Mouse (Mus musculus) midbrain, embryonic 14.5 days (tissue): Measurements from ENCODE around the gene Ston2. TPM values are rescaled to one million over a fixed set of nuclear protein-coding genes. Genes with fewer than 3 reads are reported as not detected.
A peak's percentile ranks its signal among the peaks of the same experiment; 100 is the strongest.

Source experiments
- ATAC-seq: fragments of 200-750 bp; cut with Nextera tagmentation; 2 replicates; pipeline ENCODE4 v1.8.0; 2017; ENCODE audit warnings: moderate number of reproducible peaks, moderate library complexity; ENCODE audit not compliant: low FRiP score, low TSS enrichment
- DNase-seq: peaks from one replicate; pipeline ENCODE4 v3.0.0-alpha.2; 2015
- H3K27ac ChIP-seq: fragments of 300-500 bp; sonication (generic); replicated peaks from 2 replicates; pipeline ENCODE4 v1.5.1; 2014; ENCODE audit warnings: mild to moderate bottlenecking, low read depth, low read length, moderate library complexity
- H3K27me3 ChIP-seq: fragments of 300-500 bp; sonication (generic); 2 replicates; pipeline ENCODE4 v1.6.1; 2014; ENCODE audit warnings: low read length, control low read depth, mixed read lengths; ENCODE audit not compliant: control insufficient read depth, insufficient read depth
- H3K36me3 ChIP-seq: fragments of 300-500 bp; sonication (generic); 2 replicates; pipeline ENCODE4 v1.6.1; 2014; ENCODE audit warnings: low read length, control low read depth; ENCODE audit not compliant: control insufficient read depth, insufficient read depth
- H3K4me1 ChIP-seq: fragments of 300-500 bp; sonication (generic); 2 replicates; pipeline ENCODE4 v1.6.1; 2014; ENCODE audit warnings: mild to moderate bottlenecking, antibody characterized with exemption, low read length, control low read depth; ENCODE audit not compliant: control insufficient read depth, insufficient read depth
- H3K4me2 ChIP-seq: fragments of 300-500 bp; sonication (generic); 2 replicates; pipeline ENCODE4 v1.6.1; 2014; ENCODE audit warnings: mild to moderate bottlenecking, low read length, moderate library complexity
- H3K4me3 ChIP-seq: fragments of 300-500 bp; sonication (generic); replicated peaks from 2 replicates; pipeline ENCODE4 v1.5.1; 2014; ENCODE audit warnings: low read depth, low read length
- H3K9ac ChIP-seq: fragments of 300-500 bp; sonication (generic); replicated peaks from 2 replicates; pipeline ENCODE4 v1.6.1; 2014; ENCODE audit warnings: mild to moderate bottlenecking, low read length, moderate library complexity
- H3K9me3 ChIP-seq: fragments of 300-500 bp; sonication (generic); 2 replicates; pipeline ENCODE4 v1.6.1; 2016; ENCODE audit warnings: low read length, control low read depth, mixed read lengths; ENCODE audit not compliant: control insufficient read depth
- WGBS: fragments of 180-500 bp; shearing (Covaris S2); extraction: QIAGEN DNeasy Blood & Tissue Kit; methylation state at CpG from one replicate; pipeline ENCODE4 v1.1.7; 2014; 5-methylcytosine and 5-hydroxymethylcytosine counted together
- polyA plus RNA-seq: library from polyadenylated mRNA; unstranded; fragments of >200 nt; fragmentation: Nextera tagmentation; extraction: Ambion mirVana; gene quantifications from 2 replicates; pipeline ENCODE4 v1.2.1, GENCODE M21; 2014

The Ston2 gene
- polyA plus RNA-seq, 1 experiment from 2014 or later: 5.0 TPM

- ATAC-seq (no peak), DNase-seq (peak; percentile 51)
- H3K4me1 ChIP-seq: peaks cover 6% of the 10 kb centered on the region
- H3K9me3 ChIP-seq: no peaks in the 10 kb centered on the region
- H3K9ac ChIP-seq: no peak overlapping the region
- H3K27ac ChIP-seq: no peak overlapping the region
- H3K4me2 ChIP-seq: no peak overlapping the region
- no peaks in the 10 kb centered on the region for H3K36me3 ChIP-seq
- no peaks in the 10 kb centered on the region for H3K27me3 ChIP-seq
- no peak overlapping the region for H3K4me3 ChIP-seq
- 85% methylated on average over 9 of the region's 9 CpGs for WGBS
Measured at GRCm38 (mm10) chr12:91675937-91676336, 112.2 kb downstream of the Ston2 start.

GRCm38 (mm10) chr12:91673141-91673540 is 115.0 kb downstream of the Ston2 start:
- ATAC-seq: no peak
- Histone ChIP-seq H3K36me3 (no peaks in the 10 kb centered on the region), H3K9me3 (no peaks in the 10 kb centered on the region), H3K9ac (no peak overlapping the region), H3K27ac (no peak overlapping the region), H3K4me3 (no peak overlapping the region), H3K4me1 (no peaks in the 10 kb centered on the region), H3K27me3 (no peaks in the 10 kb centered on the region), H3K4me2 (no peak overlapping the region)
- WGBS: 77% methylated on average over 6 of the region's 6 CpGs
- DNase-seq: no peak

DNA sequence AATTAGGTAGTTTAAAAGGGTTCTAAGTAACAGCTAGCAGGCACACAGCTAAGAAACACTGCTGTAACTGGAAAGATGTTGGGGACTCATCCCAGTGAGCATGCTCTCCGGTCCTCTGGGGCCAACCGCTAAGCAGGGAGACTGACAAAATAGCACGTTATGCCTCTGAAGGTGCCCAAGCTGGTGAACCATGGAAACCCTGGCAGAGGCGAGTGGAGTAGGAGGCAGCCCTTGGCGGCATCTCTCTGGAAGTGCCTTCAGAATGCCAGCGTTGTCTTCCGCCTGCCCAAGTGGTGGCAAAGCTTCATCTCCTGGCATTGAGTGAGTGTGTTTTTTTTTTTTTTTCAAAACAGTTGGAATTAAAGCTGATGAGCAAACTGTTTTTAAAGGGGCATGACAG is 115.7 kb downstream of the Ston2 start:
- no peak for ATAC-seq
- WGBS: 78% methylated on average over 7 of the region's 7 CpGs

DNA sequence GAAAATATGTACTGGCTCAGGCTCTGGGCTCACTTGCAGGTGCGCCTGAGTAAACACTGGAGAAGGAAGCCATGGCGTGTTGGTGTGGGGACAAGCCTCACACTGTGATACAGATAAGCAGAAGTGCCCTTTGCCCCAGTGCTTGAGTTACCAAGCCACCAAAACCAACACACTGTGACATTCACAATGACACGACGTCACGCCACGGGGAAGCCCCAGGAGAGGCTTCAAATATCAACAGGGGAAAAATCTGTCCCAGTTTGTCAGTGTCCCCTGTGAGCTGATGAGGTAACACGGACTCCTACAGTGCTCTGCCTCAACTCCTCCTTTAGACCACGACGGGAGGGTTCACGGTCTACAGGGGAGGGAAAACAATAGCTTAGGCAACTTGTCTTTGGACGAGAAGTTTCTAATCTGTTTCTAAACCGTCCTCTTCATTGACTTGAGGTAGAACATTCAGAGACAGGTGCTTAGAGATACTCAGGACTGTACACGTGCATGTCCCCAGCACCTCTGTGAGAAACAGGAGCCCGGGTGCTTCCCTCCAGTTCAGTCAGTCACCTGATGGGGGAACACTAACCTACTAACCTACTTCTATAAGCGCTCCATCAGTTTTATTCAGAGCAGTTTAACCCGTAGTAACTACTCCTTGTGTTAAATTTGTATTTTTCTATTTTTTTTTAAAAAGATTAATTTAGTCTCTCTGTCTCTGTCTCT is 119.5 kb downstream of the Ston2 start:
- no peaks in the 10 kb centered on the region for H3K27me3 ChIP-seq

More for the DNA sequence above, 115.7 kb downstream of the Ston2 start:
- Histone ChIP-seq H3K9ac (no peak overlapping the region), H3K4me3 (no peak overlapping the region), H3K27me3 (no peaks in the 10 kb centered on the region), H3K36me3 (no peaks in the 10 kb centered on the region), H3K4me2 (no peak overlapping the region), H3K27ac (no peak overlapping the region), H3K4me1 (no peaks in the 10 kb centered on the region), H3K9me3 (no peaks in the 10 kb centered on the region)
- DNase-seq: no peak

GRCm38 (mm10) chr12:91667741-91668140 is 120.4 kb downstream of the Ston2 start:
- ATAC-seq (no peak), DNase-seq (no peak)
- Histone ChIP-seq H3K9ac (no peak overlapping the region), H3K36me3 (no peaks in the 10 kb centered on the region), H3K4me1 (no peaks in the 10 kb centered on the region), H3K4me3 (no peak overlapping the region), H3K27ac (no peak overlapping the region), H3K4me2 (no peak overlapping the region), H3K27me3 (no peaks in the 10 kb centered on the region), H3K9me3 (no peaks in the 10 kb centered on the region)
- 81% methylated on average over 7 of the region's 7 CpGs for WGBS

More for the DNA sequence above, 119.5 kb downstream of the Ston2 start:
- Histone ChIP-seq H3K36me3 (no peaks in the 10 kb centered on the region), H3K27ac (no peak overlapping the region), H3K4me3 (no peak overlapping the region), H3K4me2 (no peak overlapping the region), H3K4me1 (no peaks in the 10 kb centered on the region), H3K9me3 (no peaks in the 10 kb centered on the region), H3K9ac (no peak overlapping the region)
- WGBS: 45% methylated on average over 16 of the region's 16 CpGs
- ATAC-seq: no peak
- no peak for DNase-seq

DNA sequence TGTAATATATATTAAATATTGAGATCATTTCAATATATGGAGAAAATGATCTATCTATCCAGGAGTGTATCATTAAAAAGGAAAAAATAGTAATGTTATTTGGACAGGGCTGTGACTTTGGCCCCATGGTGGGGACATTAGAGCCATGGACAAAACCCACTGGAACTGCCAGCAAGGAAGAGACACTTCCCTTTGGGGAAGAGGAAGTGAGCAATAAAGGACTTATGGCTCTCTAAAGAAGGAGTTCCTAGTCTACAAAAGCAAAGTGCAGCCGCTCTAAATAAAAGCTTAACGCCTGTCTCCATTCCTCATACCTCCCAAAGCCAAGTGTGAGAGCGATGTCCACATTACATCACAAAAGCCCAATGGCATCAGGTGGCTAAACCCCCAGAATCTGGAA is 121.6 kb downstream of the Ston2 start:
- H3K27me3 ChIP-seq: no peaks in the 10 kb centered on the region
- no peak overlapping the region for H3K4me2 ChIP-seq
- H3K27ac ChIP-seq: no peak overlapping the region
- DNase-seq (no peak), ATAC-seq (no peak)
- H3K4me1 ChIP-seq: no peaks in the 10 kb centered on the region
- H3K9me3 ChIP-seq: no peaks in the 10 kb centered on the region
- WGBS: 86% methylated on average over 3 of the region's 3 CpGs
- H3K4me3 ChIP-seq: no peak overlapping the region
- H3K36me3 ChIP-seq: no peaks in the 10 kb centered on the region
- no peak overlapping the region for H3K9ac ChIP-seq

DNA sequence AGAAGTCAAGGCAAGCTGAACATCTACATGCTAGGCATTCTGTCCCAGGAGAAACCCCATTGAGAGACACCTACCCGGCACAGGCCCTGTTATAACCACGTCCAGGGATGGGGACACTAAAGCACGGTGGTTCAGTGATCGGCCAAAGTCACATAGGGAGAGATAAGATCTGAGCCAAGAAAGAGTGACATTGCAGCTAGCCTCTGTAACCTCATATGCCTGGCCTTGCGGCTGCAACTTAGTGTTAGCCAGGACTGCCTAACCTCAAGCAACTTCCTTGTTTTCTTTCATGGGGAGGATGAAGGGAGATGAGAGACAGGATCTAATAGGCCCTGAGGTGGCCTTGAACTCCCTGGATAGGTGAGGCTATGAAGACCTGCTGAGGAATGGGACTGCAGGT is 122.8 kb downstream of the Ston2 start:
- H3K36me3 ChIP-seq: no peaks in the 10 kb centered on the region
- H3K27ac ChIP-seq: no peak overlapping the region
- ATAC-seq (no peak), DNase-seq (no peak)
- H3K27me3 ChIP-seq: no peaks in the 10 kb centered on the region
- H3K9me3 ChIP-seq: no peaks in the 10 kb centered on the region
- H3K4me3 ChIP-seq: no peak overlapping the region
- H3K9ac ChIP-seq: no peak overlapping the region
- H3K4me1 ChIP-seq: no peaks in the 10 kb centered on the region
- H3K4me2 ChIP-seq: no peak overlapping the region
- WGBS: 92% methylated on average over 5 of the region's 5 CpGs

- Histone ChIP-seq H3K4me2 (no peak overlapping the region), H3K27ac (no peak overlapping the region), H3K9me3 (no peaks in the 10 kb centered on the region), H3K36me3 (no peaks in the 10 kb centered on the region), H3K27me3 (no peaks in the 10 kb centered on the region), H3K4me1 (no peaks in the 10 kb centered on the region), H3K4me3 (no peak overlapping the region), H3K9ac (no peak overlapping the region)
- DNase-seq (no peak), ATAC-seq (no peak)
- WGBS: 95% methylated on average over 6 of the region's 6 CpGs
Measured at GRCm38 (mm10) chr12:91663260-91663659, 124.9 kb downstream of the Ston2 start.

- WGBS: 89% methylated on average over 4 of the region's 4 CpGs
- no peak for ATAC-seq
Measured at GRCm38 (mm10) chr12:91662844-91663243, 125.3 kb downstream of the Ston2 start.

More at GRCm38 (mm10) chr12:91662844-91663243, 125.3 kb downstream of the Ston2 start:
- no peak for DNase-seq
- H3K27ac ChIP-seq: no peak overlapping the region
- H3K9me3 ChIP-seq: no peaks in the 10 kb centered on the region
- no peak overlapping the region for H3K4me2 ChIP-seq
- H3K4me3 ChIP-seq: no peak overlapping the region
- no peaks in the 10 kb centered on the region for H3K36me3 ChIP-seq
- H3K4me1 ChIP-seq: no peaks in the 10 kb centered on the region
- no peaks in the 10 kb centered on the region for H3K27me3 ChIP-seq
- no peak overlapping the region for H3K9ac ChIP-seq
